Mouse (Mus musculus): ENCODE results near the gene Nav2.

- no peak for TF ChIP-seq NRF1 (IDR thresholded peaks at IDR 0.05; ENCODE audit: insufficient read depth, low read depth, low read length, poor library complexity, severe bottlenecking)
- no peak for TF ChIP-seq GATA1 (IDR thresholded peaks at IDR 0.05; ENCODE audit: low read depth, low read length)
- no peak for TF ChIP-seq ZC3H11A (IDR thresholded peaks at IDR 0.05; ENCODE audit: low read depth, low read length)
- TF ChIP-seq ELF1 (IDR thresholded peaks at IDR 0.05; ENCODE audit: low read depth, low read length), result no peak
- no peak for TF ChIP-seq CTCF (IDR thresholded peaks at IDR 0.05 in 2 of 3, conservative IDR thresholded peaks at IDR 0.05 in 1 of 3; ENCODE audit: control insufficient read depth in 1 of 3, insufficient read depth in 1 of 3, low read depth in 2 of 3, low read length in 3 of 3, poor library complexity in 1 of 3, severe bottlenecking in 1 of 3)
- TF ChIP-seq EP300 (IDR thresholded peaks at IDR 0.05; ENCODE audit: low read depth in 1 of 2, low read length in 2 of 2), result no peak
- TF ChIP-seq USF1 (IDR thresholded peaks at IDR 0.05; ENCODE audit: low read depth, low read length), result no peak
- no peak for TF ChIP-seq HCFC1 (IDR thresholded peaks at IDR 0.05; ENCODE audit: low read depth, low read length)
- TF ChIP-seq MXI1 (IDR thresholded peaks at IDR 0.05; ENCODE audit: low read depth, low read length), result no peak
- no peak for TF ChIP-seq POLR2A (IDR thresholded peaks at IDR 0.05; ENCODE audit: control insufficient read depth in 1 of 2, insufficient read depth in 1 of 2, low read depth in 1 of 2, low read length in 2 of 2, poor library complexity in 1 of 2)
- TF ChIP-seq USF2 (IDR thresholded peaks at IDR 0.05; ENCODE audit: borderline replicate concordance in 1 of 2, insufficient read depth in 1 of 2, low read depth in 1 of 2, low read length in 2 of 2), result no peak
- no peak for TF ChIP-seq BHLHE40 (IDR thresholded peaks at IDR 0.05; ENCODE audit: borderline replicate concordance, low read depth, low read length)
These were observed 613.5 kb downstream of the Nav2 start for GRCm38 (mm10) chr7:49521976-49522375.

Measured in MEL (cell line).